Mouse (Mus musculus) hindbrain, embryonic 11.5 days (tissue): Measurements from ENCODE around the gene Gjb1. TPM values are rescaled to one million over a fixed set of nuclear protein-coding genes. Genes with fewer than 3 reads are reported as not detected.
A peak's percentile ranks its signal among the peaks of the same experiment; 100 is the strongest.

Experiments
- ATAC-seq: fragments of 200-750 bp; cut with Nextera tagmentation; 2 replicates; pipeline ENCODE4 v1.8.0; 2017; ENCODE audit warnings: mild to moderate bottlenecking, moderate TSS enrichment, moderate library complexity; ENCODE audit not compliant: low FRiP score
- DNase-seq: peaks from one replicate; pipeline ENCODE4 v3.0.0-alpha.2; 2015; ENCODE audit warnings: low spot score
- H3K27ac ChIP-seq: fragments of 300-500 bp; sonication (generic); 2 replicates; pipeline ENCODE4 v1.5.1; 2014; ENCODE audit warnings: mild to moderate bottlenecking, low read depth, low read length
- H3K27me3 ChIP-seq: fragments of 300-500 bp; sonication (generic); 2 replicates; pipeline ENCODE4 v1.6.1; 2014; ENCODE audit warnings: mild to moderate bottlenecking, low read length, moderate library complexity, mixed read lengths; ENCODE audit not compliant: control insufficient read depth, insufficient read depth
- H3K36me3 ChIP-seq: fragments of 300-500 bp; sonication (generic); 2 replicates; pipeline ENCODE4 v1.6.1; 2014; ENCODE audit warnings: mild to moderate bottlenecking, low read length, moderate library complexity, mixed read lengths; ENCODE audit not compliant: control insufficient read depth, insufficient read depth
- H3K4me1 ChIP-seq: fragments of 300-500 bp; sonication (generic); replicated peaks from 2 replicates; pipeline ENCODE4 v1.6.1; 2014; ENCODE audit warnings: low read length, mixed read lengths; ENCODE audit not compliant: control insufficient read depth, insufficient read depth
- H3K4me2 ChIP-seq: fragments of 300-500 bp; sonication (generic); replicated peaks from 2 replicates; pipeline ENCODE4 v1.6.1; 2014; ENCODE audit warnings: mild to moderate bottlenecking, low read depth, low read length
- H3K4me3 ChIP-seq: fragments of 300-500 bp; sonication (generic); 2 replicates; pipeline ENCODE4 v1.5.1; 2014; ENCODE audit warnings: low read depth, low read length
- H3K9ac ChIP-seq: fragments of 300-500 bp; sonication (generic); 2 replicates; pipeline ENCODE4 v1.6.1; 2014; ENCODE audit warnings: low read depth, low read length
- H3K9me3 ChIP-seq: fragments of 300-500 bp; sonication (generic); 2 replicates; pipeline ENCODE4 v1.6.1; 2016; ENCODE audit warnings: low read length; ENCODE audit not compliant: control insufficient read depth
- WGBS: fragments of 180-500 bp; shearing (Covaris S2); extraction: QIAGEN DNeasy Blood & Tissue Kit; methylation state at CpG from one replicate; pipeline ENCODE4 v1.1.7; 2014; 5-methylcytosine and 5-hydroxymethylcytosine counted together
- polyA plus RNA-seq: library from polyadenylated mRNA; unstranded; fragments of >200 nt; fragmentation: Nextera tagmentation; extraction: Ambion mirVana; gene quantifications from 2 replicates; pipeline ENCODE4 v1.2.1, GENCODE M21; 2014

Gene Gjb1
- polyA plus RNA-seq, 1 experiment from 2014 or later, result 0.62 TPM

GRCm38 (mm10) chrX:101384439-101385137 lies 8.4 kb downstream of the Gjb1 start:
- Histone ChIP-seq H3K27ac (no peak overlapping the region), H3K4me2 (peak overlapping the region; percentile 36), H3K9me3 (no peaks in the 10 kb centered on the region), H3K4me1 (no peaks in the 10 kb centered on the region), H3K27me3 (peaks cover 41% of the 10 kb centered on the region), H3K9ac (no peak overlapping the region), H3K36me3 (no peaks in the 10 kb centered on the region), H3K4me3 (peak overlapping the region; percentile 10; the same call in 1 of the 2 replicates)
- no peak for ATAC-seq
- DNase-seq, result peak; percentile 15
- WGBS, result 14% methylated on average over 32 of the region's 32 CpGs

DNA sequence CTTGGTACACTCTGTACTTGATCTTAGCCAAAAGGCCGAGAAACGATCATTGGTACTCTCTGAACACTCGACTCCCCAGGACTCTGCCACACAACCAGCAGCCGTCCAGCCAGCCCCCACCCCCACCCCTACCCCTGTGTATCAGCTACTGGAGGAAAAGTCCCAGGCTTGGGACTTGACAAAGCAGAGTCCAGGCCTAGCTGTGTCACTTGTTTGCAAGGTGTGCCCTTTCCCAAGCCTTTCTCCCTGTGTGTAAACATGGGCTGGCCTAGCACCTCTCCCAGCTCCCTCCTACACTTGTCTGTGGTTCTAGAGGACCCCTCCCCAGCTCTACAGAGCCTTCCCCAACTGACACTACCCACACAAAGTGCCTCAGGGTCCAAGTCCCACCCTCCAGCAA lies 10.0 kb downstream of the Gjb1 start:
- 31% methylated on average over 4 of the region's 4 CpGs for WGBS
- no peaks in the 10 kb centered on the region for H3K36me3 ChIP-seq
- no peak for DNase-seq

GRCm38 (mm10) chrX:101388866-101389537 lies 12.8 kb downstream of the Gjb1 start:
- Histone ChIP-seq H3K27me3 (peaks cover 27% of the 10 kb centered on the region), H3K4me3 (no peak overlapping the region), H3K4me1 (no peaks in the 10 kb centered on the region), H3K4me2 (no peak overlapping the region), H3K9ac (no peak overlapping the region), H3K27ac (no peak overlapping the region), H3K36me3 (no peaks in the 10 kb centered on the region), H3K9me3 (no peaks in the 10 kb centered on the region)
- 72% methylated on average over 5 of the region's 5 CpGs for WGBS
- DNase-seq (no peak), ATAC-seq (no peak)

More for the DNA sequence above, 10.0 kb downstream of the Gjb1 start:
- no peak overlapping the region for H3K27ac ChIP-seq
- no peaks in the 10 kb centered on the region for H3K9me3 ChIP-seq
- no peak for ATAC-seq
- H3K9ac ChIP-seq, result no peak overlapping the region
- no peak overlapping the region for H3K4me3 ChIP-seq
- H3K27me3 ChIP-seq, result peaks cover 41% of the 10 kb centered on the region
- no peak overlapping the region for H3K4me2 ChIP-seq
- H3K4me1 ChIP-seq, result no peaks in the 10 kb centered on the region

DNA sequence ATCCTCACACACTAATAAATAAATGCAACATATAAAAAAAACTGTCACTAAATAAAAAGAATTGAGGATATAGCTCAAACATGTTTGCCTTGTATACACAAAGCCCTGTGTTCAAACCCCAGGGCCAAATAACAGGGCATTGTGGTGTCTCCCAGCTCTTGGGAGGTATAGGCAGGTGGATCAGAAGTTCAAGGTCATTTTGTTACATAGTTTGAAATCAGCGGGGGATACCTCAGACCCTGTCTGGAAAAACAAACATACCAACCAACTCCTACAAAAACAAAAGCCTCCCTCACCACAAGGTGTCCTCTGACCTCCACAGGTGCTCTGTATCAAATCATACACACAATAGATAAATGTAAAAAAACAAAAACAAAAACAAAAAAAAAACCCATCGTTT lies 18.2 kb downstream of the Gjb1 start:
- no peak overlapping the region for H3K4me2 ChIP-seq
- no peak overlapping the region for H3K27ac ChIP-seq
- DNase-seq, result no peak
- 72% methylated on average over 2 of the region's 2 CpGs for WGBS
- no peaks in the 10 kb centered on the region for H3K36me3 ChIP-seq
- H3K4me1 ChIP-seq, result no peaks in the 10 kb centered on the region
- ATAC-seq, result no peak
- H3K27me3 ChIP-seq, result peaks cover 4% of the 10 kb centered on the region; the same call in 1 of the 2 replicates
- no peak overlapping the region for H3K9ac ChIP-seq
- H3K9me3 ChIP-seq, result no peaks in the 10 kb centered on the region
- H3K4me3 ChIP-seq, result no peak overlapping the region

GRCm38 (mm10) chrX:101396459-101396858 lies 20.3 kb downstream of the Gjb1 start:
- WGBS, result 15% methylated on average over 11 of the region's 11 CpGs
- no peaks in the 10 kb centered on the region for H3K9me3 ChIP-seq
- no peaks in the 10 kb centered on the region for H3K36me3 ChIP-seq
- DNase-seq (no peak), ATAC-seq (no peak)
- H3K4me3 ChIP-seq, result no peak overlapping the region
- H3K27ac ChIP-seq, result no peak overlapping the region
- peaks cover 4% of the 10 kb centered on the region; the same call in 1 of the 2 replicates for H3K27me3 ChIP-seq
- no peaks in the 10 kb centered on the region for H3K4me1 ChIP-seq
- no peak overlapping the region for H3K4me2 ChIP-seq
- H3K9ac ChIP-seq, result no peak overlapping the region

DNA sequence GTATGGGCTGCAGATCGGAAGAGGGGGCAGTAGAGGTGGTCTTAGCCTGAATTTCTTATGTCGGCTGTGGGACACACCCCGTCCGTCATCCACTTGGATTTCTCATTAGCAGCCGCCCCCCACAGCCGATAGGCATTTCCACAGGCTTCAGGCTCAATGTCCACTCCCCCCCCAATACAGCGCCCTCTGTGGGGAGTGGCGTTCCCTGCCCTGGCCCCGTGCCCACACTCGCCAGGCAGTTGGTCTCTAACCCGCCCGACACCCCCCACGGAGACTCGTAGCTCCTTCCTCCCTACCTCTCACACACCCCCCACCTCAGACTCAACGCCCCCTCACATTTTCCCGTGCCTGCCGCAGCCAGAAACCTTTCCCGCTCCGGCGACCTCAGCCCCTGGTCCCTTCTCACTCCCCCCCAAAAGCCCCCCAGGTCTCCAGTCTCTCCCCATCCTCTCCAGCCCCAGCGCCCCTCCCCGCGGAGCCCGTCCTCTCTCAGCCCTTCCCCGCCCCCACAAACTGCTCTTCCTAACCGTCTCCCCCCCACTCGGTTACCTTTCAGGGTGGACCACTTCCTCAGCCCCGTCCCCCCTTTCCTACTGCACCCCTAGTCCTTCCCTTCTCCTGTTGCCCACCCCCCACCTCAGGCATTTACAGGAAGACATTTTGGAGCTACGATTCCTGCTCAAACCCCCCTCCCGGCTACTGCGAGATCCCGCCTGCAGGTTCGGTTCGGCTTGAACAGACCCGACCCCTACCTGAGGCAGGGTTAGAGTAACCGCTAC lies 43.0 kb downstream of the Gjb1 start:
- DNase-seq (peak; percentile 38), ATAC-seq (peak; percentile 37)
- no peak overlapping the region for H3K27ac ChIP-seq
- peak overlapping the region; percentile 48 for H3K9ac ChIP-seq
- no peaks in the 10 kb centered on the region for H3K36me3 ChIP-seq
- no peaks in the 10 kb centered on the region for H3K27me3 ChIP-seq
- H3K4me1 ChIP-seq, result peaks cover 4% of the 10 kb centered on the region; the same call in 1 of the 2 replicates
- H3K9me3 ChIP-seq, result no peaks in the 10 kb centered on the region
- H3K4me2 ChIP-seq, result peak overlapping the region; percentile 46
- 18% methylated on average over 26 of the region's 36 CpGs for WGBS
- H3K4me3 ChIP-seq, result peak overlapping the region; percentile 41

GRCm38 (mm10) chrX:101419725-101420699 lies 43.8 kb downstream of the Gjb1 start:
- H3K36me3 ChIP-seq, result no peaks in the 10 kb centered on the region
- peak overlapping the region; percentile 39; the same call in 1 of the 2 replicates for H3K27ac ChIP-seq
- whole genome bisulfite sequencing, result 15% methylated on average over 47 of the region's 54 CpGs

DNA sequence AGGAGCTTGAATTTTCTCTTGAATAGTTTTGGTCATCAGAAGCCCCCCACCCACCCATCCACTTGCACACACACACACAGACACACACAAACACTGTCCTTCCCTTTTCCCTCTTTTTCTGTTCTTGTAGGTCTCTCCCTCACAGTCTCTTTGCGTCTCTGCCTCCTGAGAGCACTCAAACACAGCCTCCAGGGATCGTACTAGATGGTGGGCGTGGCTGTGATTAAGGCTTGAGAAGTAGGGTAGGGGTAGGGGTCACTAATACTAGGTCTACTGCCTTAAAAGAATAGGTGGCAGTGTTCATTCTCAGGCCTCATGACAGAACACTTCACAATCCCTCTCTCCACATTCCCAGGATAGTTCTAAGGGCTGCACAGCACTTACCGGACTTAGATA lies 44.5 kb downstream of the Gjb1 start, which contains the start of gene Zmym3:
Zmym3 (minus strand) TSS at position 150 of the 396 bp plus-strand sequence.
- no peaks in the 10 kb centered on the region for H3K36me3 ChIP-seq
- 18% methylated on average over 4 of the region's 4 CpGs for WGBS
- peak within 1 kb of the TSS; percentile 41 for H3K4me3 ChIP-seq
- peaks cover 4% of the 10 kb centered on the region; the same call in 1 of the 2 replicates for H3K4me1 ChIP-seq
- H3K4me2 ChIP-seq, result peak within 1 kb of the TSS; percentile 43
- H3K27me3 ChIP-seq, result no peaks in the 10 kb centered on the region
- no peaks in the 10 kb centered on the region for H3K9me3 ChIP-seq
- peak within 1 kb of the TSS; percentile 56 for H3K9ac ChIP-seq
- ATAC-seq (no peak), DNase-seq (peak; percentile 13)
- peak within 1 kb of the TSS; percentile 39; the same call in 1 of the 2 replicates for H3K27ac ChIP-seq

More at GRCm38 (mm10) chrX:101419725-101420699, 43.8 kb downstream of the Gjb1 start:
- no peaks in the 10 kb centered on the region for H3K27me3 ChIP-seq
- H3K4me3 ChIP-seq, result peak overlapping the region; percentile 41
- DNase-seq (peak; percentile 85), ATAC-seq (peak; percentile 96)
- H3K4me2 ChIP-seq, result peak overlapping the region; percentile 46
- H3K9ac ChIP-seq, result peak overlapping the region; percentile 56
- H3K9me3 ChIP-seq, result no peaks in the 10 kb centered on the region
- H3K4me1 ChIP-seq, result peaks cover 4% of the 10 kb centered on the region; the same call in 1 of the 2 replicates
